Comparison of ENCODE assay signal across 8 mouse cellular contexts in the genomic region with DNA sequence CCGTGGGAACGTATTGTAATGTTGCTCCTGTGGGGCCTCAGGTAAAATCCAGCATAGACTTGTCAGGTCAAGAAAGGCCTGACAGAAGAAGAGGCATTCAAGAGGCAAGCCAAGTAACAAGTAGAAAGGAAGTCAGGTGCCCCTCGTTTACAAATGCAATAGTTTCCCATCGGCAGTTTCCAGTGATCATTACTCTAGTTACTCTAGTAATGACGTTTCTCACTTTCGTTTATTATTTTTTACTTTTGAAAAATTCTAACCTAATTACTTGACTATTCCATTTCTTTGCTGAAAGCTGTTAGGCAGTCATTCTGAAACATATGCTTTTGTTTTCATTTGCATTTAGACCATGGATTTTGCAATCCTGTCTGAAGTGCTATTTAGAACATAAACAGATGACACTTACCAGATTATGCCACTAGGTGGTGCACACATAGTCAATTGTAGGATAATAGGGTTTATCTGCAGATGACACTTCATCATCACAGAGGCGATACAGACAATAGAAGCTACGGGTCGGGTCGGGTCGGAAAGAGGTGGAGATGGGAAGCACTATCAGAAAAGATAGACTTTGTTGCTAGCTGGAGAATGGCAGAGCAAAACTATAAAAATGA.
DNase-seq lines count a peak whose midpoint lies in the region; TF ChIP-seq lines count a peak whose summit lies in the region.

No protein-coding gene starts in this region.

- H3K27me3 ChIP-seq in heart, adult 2 months (ENCODE audit: control insufficient read depth, insufficient read depth, low read length), result no peaks in the 10 kb centered on the region
- H3K27me3 ChIP-seq in heart, embryonic 10.5 days (ENCODE audit: insufficient read depth, poor library complexity, severe bottlenecking), result no peaks in the 10 kb centered on the region
- H3K27me3 ChIP-seq in thymus, adult 2 months (ENCODE audit: control insufficient read depth, insufficient read depth, low read length), result no peaks in the 10 kb centered on the region

- H3K79me2 ChIP-seq in heart, adult 2 months (replicated peaks; ENCODE audit: control insufficient read depth, insufficient read depth, low read length), result no peaks in the 10 kb centered on the region

- H3K9ac ChIP-seq in heart, adult 2 months (ENCODE audit: low read depth, low read length), result no peak overlapping the region

- H3K9me3 ChIP-seq in heart, embryonic 10.5 days, result no peaks in the 10 kb centered on the region

- intact Hi-C loops in heart, adult 2 months (cut with DNase I), result loop anchor here (1.0 to 5.0 kb wide), 4 partner anchors 164 to 319 kb away; no protein-coding TSS in a partner anchor

- no peak for TF ChIP-seq POLR2A in heart, adult 2 months (IDR thresholded peaks at IDR 0.05; ENCODE audit: insufficient read depth, low read depth, low read length)
- no peak for TF ChIP-seq POLR2A in thymus, adult 2 months (IDR thresholded peaks at IDR 0.05; ENCODE audit: control insufficient read depth, extremely low read depth, insufficient read depth, low read length, poor library complexity)

- DNase-seq in heart, adult 2 months, result no peak
- DNase-seq in heart, embryonic 10.5 days (ENCODE audit: low spot score), result no peak
- DNase-seq in thymus, adult 2 months, result peak; percentile 5
- no peak for DNase-seq in thymus, postnatal 25 days
- DNase-seq in embryo, embryonic 11.5 days (ENCODE audit: low read depth, low spot score), result peak; percentile 22
- DNase-seq in left cerebral cortex, adult 9 months (ENCODE audit: low spot score in 2 of 2), result peak; percentile 26 to 72
- DNase-seq in retina, embryonic 14.5 days (ENCODE audit: low spot score), result peak; percentile 82
- no peak for DNase-seq in urinary bladder, adult 18-20 months (ENCODE audit: low spot score in 2 of 2)

- H3K36me3 ChIP-seq in heart, adult 2 months (ENCODE audit: control insufficient read depth, insufficient read depth, low read length), result peaks cover 3% of the 10 kb centered on the region; the same call in 1 of the 2 replicates
- no peaks in the 10 kb centered on the region for H3K36me3 ChIP-seq in heart, embryonic 10.5 days
- no peaks in the 10 kb centered on the region for H3K36me3 ChIP-seq in thymus, adult 2 months (ENCODE audit: control insufficient read depth, insufficient read depth, low read length)

- 49% methylated on average over 11 of the region's 11 CpGs for WGBS in heart, adult 2 months
- WGBS in heart, embryonic 10.5 days, result 61% methylated on average over 11 of the region's 11 CpGs
- 64% methylated on average over 11 of the region's 11 CpGs for WGBS in thymus, adult 2 months

- TF ChIP-seq EP300 in heart, adult 2 months (IDR thresholded peaks at IDR 0.05; ENCODE audit: insufficient read depth, low read depth, low read length), result no peak

- TF ChIP-seq CTCF in heart, adult 2 months (IDR thresholded peaks at IDR 0.05), result peak; percentile 85
- TF ChIP-seq CTCF in thymus, adult 2 months (IDR thresholded peaks at IDR 0.05; ENCODE audit: borderline replicate concordance, control insufficient read depth, extremely low read depth, insufficient read depth, low read length, poor library complexity), result no peak

- H3K4me1 ChIP-seq in heart, adult 2 months (ENCODE audit: control insufficient read depth, insufficient read depth, low read length), result no peaks in the 10 kb centered on the region; the same call in 1 of the 2 replicates
- peaks cover 6% of the 10 kb centered on the region for H3K4me1 ChIP-seq in heart, embryonic 10.5 days
- no peaks in the 10 kb centered on the region for H3K4me1 ChIP-seq in thymus, adult 2 months (replicated peaks; ENCODE audit: control insufficient read depth, insufficient read depth, low read length)

- no peak overlapping the region for H3K27ac ChIP-seq in heart, adult 2 months
- H3K27ac ChIP-seq in heart, embryonic 10.5 days, result no peak overlapping the region
- no peak overlapping the region for H3K27ac ChIP-seq in thymus, adult 2 months (ENCODE audit: control insufficient read depth, insufficient read depth, low read length)

- H3K4me3 ChIP-seq in heart, adult 2 months, result no peak overlapping the region
- H3K4me3 ChIP-seq in heart, embryonic 10.5 days, result no peak overlapping the region
- no peak overlapping the region for H3K4me3 ChIP-seq in thymus, adult 2 months (ENCODE audit: control insufficient read depth, insufficient read depth, low read length)

Comparison
In these comparisons a context has a peak if more than half of its experiments do, and no peak if none do; other contexts are left out.
1. DNase-seq: peak in thymus, adult 2 months (single experiment), embryo, embryonic 11.5 days (single experiment), left cerebral cortex, adult 9 months (2 of 2) and retina, embryonic 14.5 days (single experiment); none in heart, adult 2 months (0 of 2), heart, embryonic 10.5 days (single experiment), thymus, postnatal 25 days (single experiment) and urinary bladder, adult 18-20 months (0 of 2).